Mouse (Mus musculus): ENCODE measurements around the gene C130050O18Rik. TPM values are rescaled to one million over a fixed set of nuclear protein-coding genes. Genes with fewer than 3 reads are reported as not detected.
A peak's percentile ranks its signal among the peaks of the same experiment; 100 is the strongest.

The C130050O18Rik gene
- polyA plus RNA-seq, 1 experiment from 2014 or later: 1.7 TPM

DNA sequence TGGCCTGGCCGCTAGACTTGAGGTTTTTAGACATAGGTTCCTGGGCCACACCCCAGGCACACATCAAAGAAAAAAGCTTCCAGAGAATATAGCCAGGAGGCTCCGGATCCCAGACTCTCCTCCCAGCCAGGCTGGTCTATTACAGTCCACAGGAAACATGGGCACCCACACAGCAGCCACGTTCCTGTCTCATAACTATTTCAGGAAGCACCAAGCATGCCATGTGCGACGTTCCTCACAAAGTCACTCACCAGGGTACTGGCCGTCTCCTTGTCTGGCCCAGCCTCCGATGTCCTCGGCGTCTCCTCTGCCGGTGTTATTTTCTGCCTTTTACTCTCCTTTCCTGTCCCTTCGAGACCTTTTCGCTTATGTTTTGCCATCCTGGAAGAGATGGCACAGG, 50.1 kb downstream of the C130050O18Rik start:
- peaks cover 12% of the 10 kb centered on the region for H3K4me1 ChIP-seq (replicated peaks; ENCODE audit: control insufficient read depth, insufficient read depth, low read length)
- WGBS: 90% methylated on average over 12 of the region's 12 CpGs
- no peaks in the 10 kb centered on the region for H3K27me3 ChIP-seq (ENCODE audit: control insufficient read depth, insufficient read depth, low read depth, low read length)
- H3K9me3 ChIP-seq (ENCODE audit: control insufficient read depth, low read length): no peaks in the 10 kb centered on the region
- no peak overlapping the region for H3K9ac ChIP-seq (ENCODE audit: low read length)
- no peak for ATAC-seq (ENCODE audit: low read depth)
- no peaks in the 10 kb centered on the region; the same call in 1 of the 2 replicates for H3K36me3 ChIP-seq (ENCODE audit: control insufficient read depth, insufficient read depth, low read length)
- H3K4me3 ChIP-seq (ENCODE audit: low read length): no peak overlapping the region
- no peak overlapping the region for H3K4me2 ChIP-seq (ENCODE audit: low read depth, low read length)
- no peak overlapping the region for H3K27ac ChIP-seq (ENCODE audit: low read length)

DNA sequence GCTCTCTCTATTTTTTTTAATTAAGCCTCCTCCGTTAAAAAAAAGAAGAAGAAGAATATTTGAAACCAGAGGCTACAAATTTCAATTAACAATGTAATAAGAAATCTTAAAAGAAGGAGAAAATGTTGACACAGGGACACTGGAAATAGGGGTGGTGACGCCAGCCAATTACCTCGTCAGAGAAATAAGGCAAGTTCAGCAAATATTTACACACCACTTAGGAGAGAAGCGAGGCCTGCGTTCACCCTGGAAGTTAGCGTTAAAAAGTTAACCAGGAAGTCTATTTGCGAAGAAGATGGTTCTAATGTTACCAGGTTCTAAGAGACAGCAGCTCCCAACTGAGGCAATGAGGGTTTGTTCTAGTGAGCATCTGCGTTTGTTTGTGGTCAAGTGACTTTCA, 52.2 kb downstream of the C130050O18Rik start:
- H3K9ac ChIP-seq (ENCODE audit: low read length): no peak overlapping the region
- peaks cover 13% of the 10 kb centered on the region for H3K4me1 ChIP-seq (replicated peaks; ENCODE audit: control insufficient read depth, insufficient read depth, low read length)
- H3K4me2 ChIP-seq (ENCODE audit: low read depth, low read length): peak overlapping the region; percentile 4; the same call in 1 of the 2 replicates
- peak overlapping the region; percentile 58 for H3K27ac ChIP-seq (ENCODE audit: low read length)
- no peak overlapping the region for H3K4me3 ChIP-seq (ENCODE audit: low read length)
- 55% methylated on average over 8 of the region's 8 CpGs for WGBS
- ATAC-seq (ENCODE audit: low read depth): no peak
- no peaks in the 10 kb centered on the region; the same call in 1 of the 2 replicates for H3K36me3 ChIP-seq (ENCODE audit: control insufficient read depth, insufficient read depth, low read length)
- no peaks in the 10 kb centered on the region for H3K9me3 ChIP-seq (ENCODE audit: control insufficient read depth, low read length)
- no peaks in the 10 kb centered on the region for H3K27me3 ChIP-seq (ENCODE audit: control insufficient read depth, insufficient read depth, low read depth, low read length)

DNA sequence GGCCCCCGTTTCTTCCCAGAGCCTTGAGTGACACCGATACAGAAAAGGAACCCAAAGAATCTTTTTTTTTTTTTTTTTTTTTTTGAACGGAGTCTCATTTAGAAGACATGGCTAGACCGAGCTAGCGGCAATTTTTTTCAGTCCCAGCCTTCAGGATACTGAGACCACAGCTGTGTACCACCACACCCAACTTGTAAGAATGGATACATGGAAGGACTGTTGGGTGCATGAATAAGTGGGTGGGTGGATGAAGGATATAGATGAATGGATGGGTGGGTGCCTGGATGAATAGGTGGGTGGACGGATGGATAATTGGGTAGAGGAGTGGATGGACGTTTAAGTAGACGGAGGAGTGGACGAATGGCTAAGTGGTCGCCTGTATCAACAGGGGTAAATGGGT, 54.9 kb downstream of the C130050O18Rik start:
- peak overlapping the region; percentile 92 for H3K4me2 ChIP-seq (ENCODE audit: low read depth, low read length)
- no peak overlapping the region for H3K27ac ChIP-seq (ENCODE audit: low read length)
- peak overlapping the region; percentile 74 for H3K4me3 ChIP-seq (ENCODE audit: low read length)
- 9% methylated on average over 10 of the region's 10 CpGs for WGBS
- H3K9ac ChIP-seq (ENCODE audit: low read length): peak overlapping the region; percentile 70
- H3K4me1 ChIP-seq (replicated peaks; ENCODE audit: control insufficient read depth, insufficient read depth, low read length): peaks cover 13% of the 10 kb centered on the region
- H3K27me3 ChIP-seq (ENCODE audit: control insufficient read depth, insufficient read depth, low read depth, low read length): no peaks in the 10 kb centered on the region
- peak; percentile 8; the same call in 1 of the 2 replicates for ATAC-seq (ENCODE audit: low read depth)
- no peaks in the 10 kb centered on the region; the same call in 1 of the 2 replicates for H3K36me3 ChIP-seq (ENCODE audit: control insufficient read depth, insufficient read depth, low read length)
- no peaks in the 10 kb centered on the region for H3K9me3 ChIP-seq (ENCODE audit: control insufficient read depth, low read length)

DNA sequence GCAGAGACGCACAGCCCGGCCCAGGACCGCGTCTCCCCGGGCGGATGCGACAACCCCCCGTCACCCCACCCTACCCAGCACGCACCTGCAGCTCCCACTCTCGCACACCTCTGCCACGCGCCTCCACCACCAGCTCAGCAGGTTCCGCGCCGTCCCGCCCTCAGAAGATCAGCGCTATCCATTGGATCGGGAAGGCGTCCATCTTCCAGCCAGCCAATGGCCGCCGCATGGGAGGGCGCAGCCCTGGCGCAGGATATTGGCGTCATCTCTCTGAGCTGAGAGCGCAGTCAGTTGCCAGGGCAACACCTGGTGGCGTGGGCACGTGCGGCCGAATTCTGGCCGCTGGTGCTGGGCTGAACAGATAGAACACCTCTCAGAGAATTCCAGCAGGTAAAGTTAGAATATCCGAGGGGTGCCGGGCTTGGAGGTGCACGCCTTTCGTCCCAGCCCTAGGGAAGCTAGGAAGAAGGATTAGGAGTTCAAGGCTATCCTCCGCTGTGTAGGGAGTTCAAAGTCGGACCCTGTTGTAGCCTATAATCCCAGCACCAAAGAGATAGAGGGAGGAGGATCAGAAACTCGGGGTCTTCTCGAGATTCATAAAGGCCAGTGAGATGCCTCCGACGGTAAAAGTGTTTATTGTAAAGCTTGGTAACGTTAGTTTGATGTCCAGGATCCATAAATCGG, 55.4 kb downstream of the C130050O18Rik start, which contains the start of gene 3110082I17Rik:
TSS of gene 3110082I17Rik (minus strand) at position 144 of the 684 bp plus-strand sequence.
- 3% methylated on average over 40 of the region's 42 CpGs for WGBS
- H3K9ac ChIP-seq (ENCODE audit: low read length): peak within 1 kb of the TSS; percentile 70
- peak; percentile 98 for ATAC-seq (ENCODE audit: low read depth)
- peak within 1 kb of the TSS; percentile 74 for H3K4me3 ChIP-seq (ENCODE audit: low read length)
- H3K27me3 ChIP-seq (ENCODE audit: control insufficient read depth, insufficient read depth, low read depth, low read length): no peaks in the 10 kb centered on the region
- H3K36me3 ChIP-seq (ENCODE audit: control insufficient read depth, insufficient read depth, low read length): no peaks in the 10 kb centered on the region; the same call in 1 of the 2 replicates
- H3K4me1 ChIP-seq (replicated peaks; ENCODE audit: control insufficient read depth, insufficient read depth, low read length): peaks cover 13% of the 10 kb centered on the region
- H3K4me2 ChIP-seq (ENCODE audit: low read depth, low read length): peak within 1 kb of the TSS; percentile 92
- no peaks in the 10 kb centered on the region for H3K9me3 ChIP-seq (ENCODE audit: control insufficient read depth, low read length)
- no peak within 1 kb of the TSS for H3K27ac ChIP-seq (ENCODE audit: low read length)

DNA sequence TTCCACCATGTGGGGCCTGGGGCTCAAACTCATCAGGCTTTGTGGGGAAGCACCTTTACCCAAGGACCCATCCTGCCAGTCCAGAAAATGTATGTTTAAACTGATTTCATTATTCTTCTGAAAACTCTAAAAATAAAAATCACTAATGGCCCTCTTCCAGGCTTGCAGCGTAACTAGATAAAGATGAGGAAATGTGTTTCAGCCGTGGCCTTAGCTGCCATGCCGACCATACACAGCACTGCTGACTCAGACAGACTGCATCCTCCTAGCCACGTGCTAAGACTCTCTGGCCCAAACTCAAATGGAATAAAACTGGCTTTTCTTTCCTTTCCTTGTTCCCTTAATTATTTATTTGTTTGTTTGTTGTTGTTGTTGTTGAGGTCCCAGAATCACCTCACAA, 59.8 kb downstream of the C130050O18Rik start:
- no peaks in the 10 kb centered on the region for H3K36me3 ChIP-seq (ENCODE audit: control insufficient read depth, insufficient read depth, low read length)
- H3K4me2 ChIP-seq (ENCODE audit: low read depth, low read length): no peak overlapping the region
- no peaks in the 10 kb centered on the region for H3K9me3 ChIP-seq (ENCODE audit: control insufficient read depth, low read length)
- H3K27me3 ChIP-seq (ENCODE audit: control insufficient read depth, insufficient read depth, low read depth, low read length): no peaks in the 10 kb centered on the region
- no peak overlapping the region for H3K9ac ChIP-seq (ENCODE audit: low read length)
- H3K4me3 ChIP-seq (ENCODE audit: low read length): no peak overlapping the region
- no peak overlapping the region for H3K27ac ChIP-seq (ENCODE audit: low read length)
- WGBS: 49% methylated on average over 4 of the region's 4 CpGs
- ATAC-seq (ENCODE audit: low read depth): no peak
- peaks cover 3% of the 10 kb centered on the region for H3K4me1 ChIP-seq (replicated peaks; ENCODE audit: control insufficient read depth, insufficient read depth, low read length)

MicroRNA genes within 50 kb of the gene (microRNA counts, 519-probe panel; counts per million panel counts)
- microRNA mmu-miR-339-3p: not detected
- microRNA mmu-miR-339-5p: not detected

Small RNA genes within 50 kb of the gene (microRNA-seq; reads per million reads assigned to microRNA genes)
- 520 reads per million, percentile 69 among the genes with 10 or more reads in this experiment for gene Mir339

Other genes starting within 250 kb of the C130050O18Rik start
- gene Sun1, start 204.6 kb upstream of the C130050O18Rik start, polyA plus RNA-seq (2015; fragmentation: Nextera tagmentation; extraction: Ambion mirVana): 56.0 and 56.5 TPM in 2 replicates
- 174 and 177 TPM in 2 replicates for gene Get4, start 153.0 kb upstream of the C130050O18Rik start, polyA plus RNA-seq (2015; fragmentation: Nextera tagmentation; extraction: Ambion mirVana)
- gene Adap1, start 79.7 kb upstream of the C130050O18Rik start, polyA plus RNA-seq (2015; fragmentation: Nextera tagmentation; extraction: Ambion mirVana): 1.7 and 1.9 TPM in 2 replicates
- gene Cox19, start 53.9 kb upstream of the C130050O18Rik start, polyA plus RNA-seq (2015; fragmentation: Nextera tagmentation; extraction: Ambion mirVana): 79.8 and 94.4 TPM in 2 replicates
- gene Cyp2w1, start 52.7 kb upstream of the C130050O18Rik start, polyA plus RNA-seq (2015; fragmentation: Nextera tagmentation; extraction: Ambion mirVana): 0.18 and 0.33 TPM in 2 replicates
- gene Gpr146, start 27.6 kb upstream of the C130050O18Rik start, polyA plus RNA-seq (2015; fragmentation: Nextera tagmentation; extraction: Ambion mirVana): 6.6 and 8.6 TPM in 2 replicates
- gene Gper1, start 17.9 kb downstream of the C130050O18Rik start, polyA plus RNA-seq (2015; fragmentation: Nextera tagmentation; extraction: Ambion mirVana): 7.4 and 7.6 TPM in 2 replicates
- gene 3110082I17Rik, start 55.2 kb downstream of the C130050O18Rik start, polyA plus RNA-seq (2015; fragmentation: Nextera tagmentation; extraction: Ambion mirVana): 35.6 and 38.6 TPM in 2 replicates
- gene Zfand2a, start 79.3 kb downstream of the C130050O18Rik start, polyA plus RNA-seq (2015; fragmentation: Nextera tagmentation; extraction: Ambion mirVana): 9.3 and 10.7 TPM in 2 replicates
- gene Uncx, start 138.2 kb downstream of the C130050O18Rik start, polyA plus RNA-seq (2015; fragmentation: Nextera tagmentation; extraction: Ambion mirVana): 0.08 TPM in 1 of 2 replicates, not detected in the other

All from lung, embryonic 16.5 days (tissue).